Mouse (Mus musculus): ENCODE measurements around the gene Glycam1. TPM values are rescaled to one million over a fixed set of nuclear protein-coding genes. Genes with fewer than 3 reads are reported as not detected.

The Glycam1 gene
- polyA plus RNA-seq (2015; fragmentation: Nextera tagmentation; extraction: Ambion mirVana): not detected in 2 replicates

DNA sequence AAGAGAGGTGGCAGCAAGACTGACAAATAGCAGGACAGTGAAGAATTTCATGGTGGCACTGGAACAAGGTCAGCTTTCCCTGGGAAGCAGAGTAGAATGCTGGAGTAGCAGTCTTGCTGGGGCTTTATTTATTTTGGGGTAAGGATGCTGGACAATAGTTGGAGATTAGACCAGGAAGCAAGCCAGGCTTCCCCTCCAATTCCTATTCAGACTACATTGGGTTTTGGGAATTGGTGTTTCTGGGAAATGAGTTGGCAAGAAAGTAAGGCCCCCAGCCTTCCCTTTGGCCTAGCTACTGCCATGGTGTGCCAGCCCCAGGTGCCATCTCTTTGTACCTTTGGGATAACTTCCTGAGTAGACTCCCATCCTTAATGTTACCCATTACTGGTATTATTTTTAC lies at the start of gene Glycam1:
TSS of gene Glycam1 (minus strand) at position 101 of the 400 bp plus-strand sequence.

DNA sequence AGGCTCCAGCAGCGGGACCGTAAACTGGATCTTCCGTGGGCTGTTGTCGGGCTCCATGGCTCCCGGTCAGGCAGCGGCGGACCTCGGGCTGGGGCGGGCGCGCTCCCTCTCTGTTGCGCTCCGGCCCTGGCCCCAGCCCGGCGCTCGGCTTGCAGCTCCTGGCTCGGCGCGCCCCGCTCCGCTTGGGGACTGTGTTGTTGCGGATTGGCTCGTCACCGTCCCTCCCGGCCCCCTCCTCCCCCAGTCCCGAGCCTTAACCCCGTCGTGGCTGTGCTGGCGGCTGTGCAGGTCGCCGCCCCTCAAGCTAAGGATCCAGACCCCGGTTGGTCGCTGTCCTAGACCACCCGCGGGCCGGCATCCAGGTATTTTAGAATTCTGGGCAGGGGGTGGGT lies 27.1 kb downstream of the Glycam1 start, which contains the start of gene Ppp1r1a:
TSS of gene Ppp1r1a (minus strand) at position 182 of the 392 bp plus-strand sequence.

Other genes with a start within 250 kb of the Glycam1 start
- 5.3 and 6.3 TPM in 2 replicates for gene Zfp385a, start 225.0 kb downstream of the Glycam1 start, polyA plus RNA-seq (2015; fragmentation: Nextera tagmentation; extraction: Ambion mirVana)
- 11.0 and 13.9 TPM in 2 replicates for gene Itga5, start 198.3 kb downstream of the Glycam1 start, polyA plus RNA-seq (2015; fragmentation: Nextera tagmentation; extraction: Ambion mirVana)
- gene Gtsf1, start 134.6 kb downstream of the Glycam1 start, polyA plus RNA-seq (2015; fragmentation: Nextera tagmentation; extraction: Ambion mirVana): 0.16 and 0.39 TPM in 2 replicates
- not detected in 2 replicates for gene Gtsf2, start 116.6 kb downstream of the Glycam1 start, polyA plus RNA-seq (2015; fragmentation: Nextera tagmentation; extraction: Ambion mirVana)
- gene Nckap1l, start 111.3 kb downstream of the Glycam1 start, polyA plus RNA-seq (2015; fragmentation: Nextera tagmentation; extraction: Ambion mirVana): 13.3 and 17.9 TPM in 2 replicates
- gene Pde1b, start 62.0 kb downstream of the Glycam1 start, polyA plus RNA-seq (2015; fragmentation: Nextera tagmentation; extraction: Ambion mirVana): 1.8 and 2.6 TPM in 2 replicates
- gene Ppp1r1a, start 27.1 kb downstream of the Glycam1 start, polyA plus RNA-seq (2015; fragmentation: Nextera tagmentation; extraction: Ambion mirVana): 0.32 and 0.42 TPM in 2 replicates
- gene Mucl1, start 190.4 kb upstream of the Glycam1 start, polyA plus RNA-seq (2015; fragmentation: Nextera tagmentation; extraction: Ambion mirVana): not detected in 2 replicates